Mouse (Mus musculus): ENCODE data around the gene Gga2. TPM values are rescaled to one million over a fixed set of nuclear protein-coding genes. Genes with fewer than 3 reads are reported as not detected.

The Gga2 gene
- total and polyA plus RNA-seq, 2 experiments from 2014 or later = 22.2 to 27.2 TPM

- peaks cover 69% of the 10 kb centered on the region for H3K36me3 ChIP-seq (ENCODE audit: insufficient read depth, low read length)
- no peak overlapping the region for H3K9ac ChIP-seq (replicated peaks; ENCODE audit: low read length, poor library complexity, severe bottlenecking)
- H3K4me2 ChIP-seq (ENCODE audit: low read depth, low read length, poor library complexity, severe bottlenecking) = no peak overlapping the region
- H3K27me3 ChIP-seq (ENCODE audit: insufficient read depth, low read length) = no peaks in the 10 kb centered on the region
- no peak for ATAC-seq (ENCODE audit: low FRiP score)
- no peaks in the 10 kb centered on the region for H3K4me1 ChIP-seq (ENCODE audit: insufficient read depth, low read length)
- no peak overlapping the region for H3K4me3 ChIP-seq (ENCODE audit: low read depth, low read length)
- H3K9me3 ChIP-seq (ENCODE audit: low read length) = no peaks in the 10 kb centered on the region
- TF ChIP-seq CTCF (IDR thresholded peaks at IDR 0.05) = no peak
- 92% methylated on average over 5 of the region's 5 CpGs for WGBS
- DNase-seq (ENCODE audit: low spot score) = no peak
- no peak overlapping the region for H3K27ac ChIP-seq (ENCODE audit: low read depth, low read length)
Observed at GRCm38 (mm10) chr7:121995961-121996360, 25.1 kb downstream of the Gga2 start.

GRCm38 (mm10) chr7:121981307-121981871 is 39.6 kb downstream of the Gga2 start, which contains the start of gene Cog7:
Gene Cog7 (minus strand): TSS chr7:121981711.
- TF ChIP-seq CTCF (IDR thresholded peaks at IDR 0.05) = no peak
- peak within 1 kb of the TSS; percentile 56 for H3K4me2 ChIP-seq (ENCODE audit: low read depth, low read length, poor library complexity, severe bottlenecking)
- peak within 1 kb of the TSS; percentile 61 for H3K9ac ChIP-seq (replicated peaks; ENCODE audit: low read length, poor library complexity, severe bottlenecking)
- no peaks in the 10 kb centered on the region for H3K4me1 ChIP-seq (ENCODE audit: insufficient read depth, low read length)
- ATAC-seq (ENCODE audit: low FRiP score) (peak; percentile 83), DNase-seq (ENCODE audit: low spot score) (peak; percentile 93)
- H3K27me3 ChIP-seq (ENCODE audit: insufficient read depth, low read length) = no peaks in the 10 kb centered on the region
- H3K27ac ChIP-seq (ENCODE audit: low read depth, low read length) = no peak within 1 kb of the TSS
- 0 out of 2 replicates have a peak, but pooled peaks cover 8% of the 10 kb centered on the region for H3K36me3 ChIP-seq (ENCODE audit: insufficient read depth, low read length)
- no peaks in the 10 kb centered on the region for H3K9me3 ChIP-seq (ENCODE audit: low read length)
- WGBS = under 1% methylated on average over 55 of the region's 55 CpGs
- peak within 1 kb of the TSS; percentile 67 for H3K4me3 ChIP-seq (ENCODE audit: low read depth, low read length)

GRCm38 (mm10) chr7:121975031-121975430 is 46.0 kb downstream of the Gga2 start:
- DNase-seq (ENCODE audit: low spot score) (peak; percentile 64), ATAC-seq (ENCODE audit: low FRiP score) (no peak)
- Histone ChIP-seq H3K4me3 (ENCODE audit: low read depth, low read length) (no peak overlapping the region), H3K9ac (replicated peaks; ENCODE audit: low read length, poor library complexity, severe bottlenecking) (no peak overlapping the region), H3K9me3 (ENCODE audit: low read length) (no peaks in the 10 kb centered on the region), H3K4me1 (ENCODE audit: insufficient read depth, low read length) (no peaks in the 10 kb centered on the region), H3K27me3 (ENCODE audit: insufficient read depth, low read length) (no peaks in the 10 kb centered on the region), H3K27ac (ENCODE audit: low read depth, low read length) (no peak overlapping the region), H3K4me2 (ENCODE audit: low read depth, low read length, poor library complexity, severe bottlenecking) (no peak overlapping the region), H3K36me3 (ENCODE audit: insufficient read depth, low read length) (peaks cover 17% of the 10 kb centered on the region; the same call in 1 of the 2 replicates)
- TF ChIP-seq CTCF (IDR thresholded peaks at IDR 0.05) = peak; percentile 85
- WGBS = 52% methylated on average over 4 of the region's 4 CpGs

- Histone ChIP-seq H3K4me2 (ENCODE audit: low read depth, low read length, poor library complexity, severe bottlenecking) (no peak overlapping the region), H3K4me3 (ENCODE audit: low read depth, low read length) (no peak overlapping the region), H3K9ac (replicated peaks; ENCODE audit: low read length, poor library complexity, severe bottlenecking) (no peak overlapping the region), H3K27ac (ENCODE audit: low read depth, low read length) (no peak overlapping the region), H3K9me3 (ENCODE audit: low read length) (no peaks in the 10 kb centered on the region), H3K27me3 (ENCODE audit: insufficient read depth, low read length) (no peaks in the 10 kb centered on the region), H3K4me1 (ENCODE audit: insufficient read depth, low read length) (no peaks in the 10 kb centered on the region), H3K36me3 (ENCODE audit: insufficient read depth, low read length) (peaks cover 18% of the 10 kb centered on the region; the same call in 1 of the 2 replicates)
- WGBS = 89% methylated on average over 3 of the region's 3 CpGs
- no peak for TF ChIP-seq CTCF (IDR thresholded peaks at IDR 0.05)
- DNase-seq (ENCODE audit: low spot score) (no peak), ATAC-seq (ENCODE audit: low FRiP score) (no peak)
Observed at GRCm38 (mm10) chr7:121971698-121972097, 49.3 kb downstream of the Gga2 start.

GRCm38 (mm10) chr7:121970250-121970649 is 50.8 kb downstream of the Gga2 start:
- ATAC-seq (ENCODE audit: low FRiP score) (no peak), DNase-seq (ENCODE audit: low spot score) (no peak)
- TF ChIP-seq CTCF (IDR thresholded peaks at IDR 0.05) = no peak
- Histone ChIP-seq H3K4me1 (ENCODE audit: insufficient read depth, low read length) (no peaks in the 10 kb centered on the region), H3K9me3 (ENCODE audit: low read length) (no peaks in the 10 kb centered on the region), H3K27ac (ENCODE audit: low read depth, low read length) (no peak overlapping the region), H3K9ac (replicated peaks; ENCODE audit: low read length, poor library complexity, severe bottlenecking) (no peak overlapping the region), H3K4me3 (ENCODE audit: low read depth, low read length) (no peak overlapping the region), H3K27me3 (ENCODE audit: insufficient read depth, low read length) (no peaks in the 10 kb centered on the region), H3K36me3 (ENCODE audit: insufficient read depth, low read length) (peaks cover 18% of the 10 kb centered on the region; the same call in 1 of the 2 replicates), H3K4me2 (ENCODE audit: low read depth, low read length, poor library complexity, severe bottlenecking) (no peak overlapping the region)
- WGBS = 95% methylated on average over 9 of the region's 9 CpGs

GRCm38 (mm10) chr7:121968816-121969215 is 52.2 kb downstream of the Gga2 start:
- ATAC-seq (ENCODE audit: low FRiP score) (no peak), DNase-seq (ENCODE audit: low spot score) (no peak)
- Histone ChIP-seq H3K9ac (replicated peaks; ENCODE audit: low read length, poor library complexity, severe bottlenecking) (no peak overlapping the region), H3K27ac (ENCODE audit: low read depth, low read length) (no peak overlapping the region), H3K9me3 (ENCODE audit: low read length) (no peaks in the 10 kb centered on the region), H3K27me3 (ENCODE audit: insufficient read depth, low read length) (no peaks in the 10 kb centered on the region), H3K4me2 (ENCODE audit: low read depth, low read length, poor library complexity, severe bottlenecking) (no peak overlapping the region), H3K4me3 (ENCODE audit: low read depth, low read length) (no peak overlapping the region), H3K4me1 (ENCODE audit: insufficient read depth, low read length) (no peaks in the 10 kb centered on the region), H3K36me3 (ENCODE audit: insufficient read depth, low read length) (peaks cover 18% of the 10 kb centered on the region; the same call in 1 of the 2 replicates)
- no peak for TF ChIP-seq CTCF (IDR thresholded peaks at IDR 0.05)
- 90% methylated on average over 9 of the region's 9 CpGs for WGBS

Measured in midbrain, postnatal 0 days (tissue).